Mouse (Mus musculus) hindbrain, postnatal 0 days (tissue): Measurements from ENCODE around the gene Rpl18a. TPM values are rescaled to one million over a fixed set of nuclear protein-coding genes. Genes with fewer than 3 reads are reported as not detected.

Experiments
- ATAC-seq: fragments of 200-750 bp; cut with Nextera tagmentation; 2 replicates; pipeline ENCODE4 v1.8.0; 2017; ENCODE audit warnings: mild to moderate bottlenecking, moderate TSS enrichment, moderate library complexity
- DNase-seq: peaks from one replicate; pipeline ENCODE4 v3.0.0-alpha.2; 2015; ENCODE audit warnings: low spot score
- H3K27ac ChIP-seq: fragments of 300-500 bp; sonication (generic); 2 replicates; pipeline ENCODE4 v1.5.1; 2014; ENCODE audit warnings: mild to moderate bottlenecking
- H3K27me3 ChIP-seq: fragments of 300-500 bp; sonication (generic); 2 replicates; pipeline ENCODE4 v1.6.1; 2014; ENCODE audit warnings: low read length, mixed read lengths; ENCODE audit not compliant: insufficient read depth
- H3K36me3 ChIP-seq: fragments of 300-500 bp; sonication (generic); 2 replicates; pipeline ENCODE4 v1.6.1; 2014; ENCODE audit warnings: low read length, mixed read lengths; ENCODE audit not compliant: insufficient read depth
- H3K4me1 ChIP-seq: fragments of 300-500 bp; sonication (generic); 2 replicates; pipeline ENCODE4 v1.6.1; 2014; ENCODE audit warnings: antibody characterized with exemption, low read length, mixed read lengths; ENCODE audit not compliant: insufficient read depth
- H3K4me2 ChIP-seq: fragments of 300-500 bp; sonication (generic); 2 replicates; pipeline ENCODE4 v1.6.1; 2014; ENCODE audit warnings: low read depth, mild to moderate bottlenecking, low read length, moderate library complexity, mixed read lengths
- H3K4me3 ChIP-seq: fragments of 300-500 bp; sonication (generic); 2 replicates; pipeline ENCODE4 v1.5.1; 2014; ENCODE audit warnings: low read length
- H3K9ac ChIP-seq: fragments of 300-500 bp; sonication (generic); replicated peaks from 2 replicates; pipeline ENCODE4 v1.6.1; 2014; ENCODE audit warnings: mild to moderate bottlenecking, low read length, moderate library complexity, mixed read lengths
- H3K9me3 ChIP-seq: fragments of 300-500 bp; sonication (generic); 2 replicates; pipeline ENCODE4 v1.6.1; 2016; ENCODE audit warnings: low read length, mixed read lengths
- CTCF ChIP-seq: IDR thresholded peaks from 2 replicates; pipeline ENCODE4 v1.5.1; 2016; ENCODE audit warnings: antibody characterized with exemption, control low read depth, low read depth
- WGBS: fragments of 180-500 bp; shearing (Covaris S2); extraction: QIAGEN DNeasy Blood & Tissue Kit; methylation state at CpG from one replicate; pipeline ENCODE4 v1.1.7; 2014; 5-methylcytosine and 5-hydroxymethylcytosine counted together
- polyA plus RNA-seq: library from polyadenylated mRNA; unstranded; fragments of >200 nt; fragmentation: Nextera tagmentation; extraction: Ambion mirVana; gene quantifications from 2 replicates; pipeline ENCODE4 v1.2.1, GENCODE M21; 2015
- total RNA-seq: library from RNA; depleted of rRNA; stranded (reverse); fragments of >200 nt; gene quantifications from 2 replicates; pipeline ENCODE4 v1.2.3, GENCODE M21; 2014

Gene Rpl18a
- total and polyA plus RNA-seq, 2 experiments from 2014 or later = 1,940 to 2,686 TPM

DNA sequence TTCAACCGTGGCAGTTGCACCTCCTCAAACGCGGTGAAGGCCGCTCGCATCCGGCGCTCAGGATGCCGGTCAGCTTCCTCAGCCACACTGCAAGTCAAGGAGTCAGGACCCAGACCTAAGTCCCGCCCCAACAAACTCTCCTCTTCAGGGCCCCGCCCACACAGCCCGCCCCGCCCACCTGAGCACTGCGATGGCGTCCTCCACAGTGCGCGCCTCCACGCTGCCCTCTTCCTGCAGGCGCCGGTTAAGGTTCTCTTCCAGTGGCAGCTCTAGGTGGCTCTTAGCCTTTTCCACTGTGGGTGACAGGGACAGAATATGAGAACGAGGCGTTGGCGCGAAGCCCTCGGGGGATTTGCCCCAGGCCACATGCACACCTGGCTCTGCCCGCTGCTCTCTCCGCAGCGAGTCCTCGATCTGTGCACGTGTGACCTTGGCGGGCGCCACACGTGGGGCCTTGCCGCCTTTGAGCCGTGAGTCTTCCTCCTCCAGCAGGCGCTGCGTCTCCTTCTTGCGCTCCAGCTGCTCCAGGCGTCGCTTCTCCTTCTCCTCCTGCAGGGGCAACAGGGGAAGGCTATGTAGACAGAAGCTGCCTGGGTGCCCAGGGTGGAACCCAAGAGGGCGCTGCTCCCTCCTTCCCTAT is 28.5 kb downstream of the Rpl18a start:
- Histone ChIP-seq H3K4me3 (no peak overlapping the region), H3K9ac (0 out of 2 replicates have a peak overlapping the region, but pooled peaks have one; percentile 17), H3K4me1 (peaks cover 16% of the 10 kb centered on the region), H3K36me3 (no peaks in the 10 kb centered on the region), H3K27ac (peak overlapping the region; percentile 69; the same call in 1 of the 2 replicates), H3K4me2 (0 out of 2 replicates have a peak overlapping the region, but pooled peaks have one; percentile 13), H3K27me3 (no peaks in the 10 kb centered on the region), H3K9me3 (no peaks in the 10 kb centered on the region)
- peak; percentile 38; the same call in 1 of the 2 replicates for TF ChIP-seq CTCF
- peak; percentile 45 for DNase-seq
- WGBS = 23% methylated on average over 40 of the region's 40 CpGs
- ATAC-seq = no peak

DNA sequence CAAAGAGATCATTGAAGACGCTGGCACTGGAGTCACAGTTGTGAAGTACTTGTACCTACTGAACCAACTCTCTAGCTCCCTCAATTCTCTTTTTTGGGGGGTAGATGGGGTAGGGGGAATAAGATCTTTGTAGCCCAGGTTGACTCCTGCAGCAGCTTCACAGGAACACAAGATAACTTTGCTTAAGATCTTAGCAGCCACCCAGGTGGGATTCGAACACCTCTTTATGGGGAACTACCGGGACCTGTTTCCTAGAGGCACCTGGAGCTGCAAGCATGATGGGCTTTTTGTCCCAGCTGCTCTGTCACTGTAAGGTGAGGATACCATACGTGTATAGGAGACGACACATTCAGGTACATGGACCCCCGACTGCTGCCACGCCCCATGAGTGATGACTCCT is 30.6 kb downstream of the Rpl18a start:
- Histone ChIP-seq H3K4me2 (no peak overlapping the region), H3K4me1 (peaks cover 21% of the 10 kb centered on the region), H3K36me3 (no peaks in the 10 kb centered on the region), H3K9ac (no peak overlapping the region), H3K27ac (no peak overlapping the region; the same call in 1 of the 2 replicates), H3K4me3 (no peak overlapping the region), H3K9me3 (no peaks in the 10 kb centered on the region), H3K27me3 (no peaks in the 10 kb centered on the region)
- no peak for ATAC-seq
- TF ChIP-seq CTCF = no peak
- WGBS = 81% methylated on average over 7 of the region's 7 CpGs
- DNase-seq = no peak

DNA sequence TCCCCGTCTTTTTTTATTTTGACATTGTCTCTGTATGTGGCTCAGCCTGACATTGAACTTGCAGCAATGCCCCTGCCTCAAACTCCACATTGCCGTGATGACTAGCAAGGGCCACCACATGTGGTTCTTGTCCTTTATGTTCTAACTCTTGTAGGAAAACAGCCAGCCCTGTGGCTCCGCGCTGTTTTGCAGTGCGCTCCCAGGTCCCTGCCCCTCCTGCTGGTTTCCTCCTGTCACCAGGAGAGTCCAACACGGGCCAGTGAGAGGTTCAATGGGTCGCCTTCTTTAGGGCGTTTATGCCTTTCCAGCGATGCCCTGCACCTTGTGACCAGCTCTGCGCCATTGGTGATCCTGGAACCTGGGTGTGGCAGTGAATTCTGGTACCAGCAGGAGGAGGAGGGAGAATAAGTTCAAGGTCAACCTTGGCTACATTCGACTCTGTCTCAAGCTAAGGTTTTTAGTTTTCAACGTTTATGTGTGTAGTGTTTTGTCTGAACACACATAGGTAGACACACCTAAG is 31.2 kb downstream of the Rpl18a start:
- Histone ChIP-seq H3K4me1 (peaks cover 21% of the 10 kb centered on the region), H3K9ac (peak overlapping the region; percentile 9; the same call in 1 of the 2 replicates)
- peak; percentile 1 for ATAC-seq

DNA sequence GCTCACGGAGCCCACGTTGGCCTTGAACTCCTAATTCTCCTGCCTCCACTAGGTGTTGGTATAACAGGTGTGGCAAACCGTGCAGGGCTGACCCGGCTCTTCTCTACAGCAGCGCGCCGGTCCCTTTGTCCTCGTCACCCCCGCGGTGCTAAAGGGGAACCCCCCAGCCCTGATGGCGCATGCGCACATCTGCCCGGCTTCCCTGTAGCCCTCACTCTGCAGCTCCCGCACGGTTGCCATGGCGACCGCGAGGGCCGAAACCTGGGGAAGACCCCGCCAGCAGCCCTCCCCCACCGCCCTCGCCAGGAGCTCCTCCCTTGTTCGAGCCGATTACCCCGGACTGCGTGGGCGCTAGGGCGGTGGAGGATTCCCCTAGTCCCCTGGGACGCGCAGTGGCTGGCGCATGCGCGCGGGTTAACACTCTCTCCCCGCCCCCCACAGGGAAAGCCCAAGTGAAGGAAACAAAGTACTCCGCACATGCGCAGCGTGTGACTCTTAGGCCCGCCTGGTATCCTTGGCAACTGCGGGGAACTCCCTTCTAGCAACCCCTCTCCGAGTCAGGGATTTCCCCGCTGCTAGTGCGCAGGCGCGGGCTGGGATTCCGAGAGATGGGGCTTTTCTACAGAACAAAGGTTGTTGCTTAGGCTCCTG is 31.7 kb downstream of the Rpl18a start:
- DNase-seq = peak; percentile 100
- H3K9ac ChIP-seq = peak overlapping the region; percentile 49
- peak; percentile 9; the same call in 1 of the 2 replicates for TF ChIP-seq CTCF
- H3K9me3 ChIP-seq = no peaks in the 10 kb centered on the region
- H3K4me1 ChIP-seq = peaks cover 21% of the 10 kb centered on the region
- peak; percentile 89 for ATAC-seq
- no peaks in the 10 kb centered on the region for H3K27me3 ChIP-seq
- H3K36me3 ChIP-seq = no peaks in the 10 kb centered on the region
- peak overlapping the region; percentile 78 for H3K27ac ChIP-seq
- H3K4me3 ChIP-seq = peak overlapping the region; percentile 38
- under 1% methylated on average over 46 of the region's 46 CpGs for WGBS
- H3K4me2 ChIP-seq = peak overlapping the region; percentile 84

More for the DNA sequence above, 31.2 kb downstream of the Rpl18a start:
- no peaks in the 10 kb centered on the region for H3K27me3 ChIP-seq
- H3K4me2 ChIP-seq = peak overlapping the region; percentile 84
- H3K36me3 ChIP-seq = no peaks in the 10 kb centered on the region
- H3K9me3 ChIP-seq = no peaks in the 10 kb centered on the region
- peak overlapping the region; percentile 54; the same call in 1 of the 2 replicates for H3K27ac ChIP-seq
- peak; percentile 17; the same call in 1 of the 2 replicates for TF ChIP-seq CTCF
- H3K4me3 ChIP-seq = peak overlapping the region; percentile 38
- no peak for DNase-seq
- WGBS = 6% methylated on average over 12 of the region's 12 CpGs

DNA sequence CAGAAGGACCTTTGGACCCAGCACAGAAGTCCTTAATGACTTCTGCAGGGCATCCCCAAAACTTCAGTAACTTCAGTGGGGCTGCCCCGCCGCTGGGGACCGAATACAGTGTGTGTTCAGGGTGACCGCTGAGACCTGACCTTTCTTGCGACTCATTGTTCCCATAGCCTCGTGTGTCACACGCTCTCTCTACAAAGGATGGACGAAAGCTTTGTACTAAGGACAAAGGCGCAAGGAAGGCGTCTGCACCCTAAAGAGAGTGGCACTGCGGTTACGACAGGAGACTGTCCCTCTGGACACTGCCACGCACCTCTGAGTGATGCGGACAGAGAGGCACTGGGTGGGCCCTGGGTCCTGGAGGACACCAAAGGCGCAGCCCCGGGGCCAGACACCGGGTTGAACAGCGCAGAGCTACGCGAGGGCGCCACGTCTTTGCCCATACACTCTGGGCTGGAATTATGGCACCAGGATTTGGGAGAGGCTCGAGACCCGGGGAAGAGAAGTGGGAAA is 32.4 kb downstream of the Rpl18a start:
- ATAC-seq (no peak; the same call in 1 of the 2 replicates), DNase-seq (no peak)
- H3K4me1 ChIP-seq = peaks cover 21% of the 10 kb centered on the region
- no peaks in the 10 kb centered on the region for H3K9me3 ChIP-seq
- WGBS = under 1% methylated on average over 24 of the region's 24 CpGs
- H3K27me3 ChIP-seq = no peaks in the 10 kb centered on the region
- peak overlapping the region; percentile 38 for H3K4me3 ChIP-seq
- peak overlapping the region; percentile 49 for H3K9ac ChIP-seq
- no peak for TF ChIP-seq CTCF
- no peaks in the 10 kb centered on the region for H3K36me3 ChIP-seq
- H3K27ac ChIP-seq = peak overlapping the region; percentile 78
- H3K4me2 ChIP-seq = peak overlapping the region; percentile 84

DNA sequence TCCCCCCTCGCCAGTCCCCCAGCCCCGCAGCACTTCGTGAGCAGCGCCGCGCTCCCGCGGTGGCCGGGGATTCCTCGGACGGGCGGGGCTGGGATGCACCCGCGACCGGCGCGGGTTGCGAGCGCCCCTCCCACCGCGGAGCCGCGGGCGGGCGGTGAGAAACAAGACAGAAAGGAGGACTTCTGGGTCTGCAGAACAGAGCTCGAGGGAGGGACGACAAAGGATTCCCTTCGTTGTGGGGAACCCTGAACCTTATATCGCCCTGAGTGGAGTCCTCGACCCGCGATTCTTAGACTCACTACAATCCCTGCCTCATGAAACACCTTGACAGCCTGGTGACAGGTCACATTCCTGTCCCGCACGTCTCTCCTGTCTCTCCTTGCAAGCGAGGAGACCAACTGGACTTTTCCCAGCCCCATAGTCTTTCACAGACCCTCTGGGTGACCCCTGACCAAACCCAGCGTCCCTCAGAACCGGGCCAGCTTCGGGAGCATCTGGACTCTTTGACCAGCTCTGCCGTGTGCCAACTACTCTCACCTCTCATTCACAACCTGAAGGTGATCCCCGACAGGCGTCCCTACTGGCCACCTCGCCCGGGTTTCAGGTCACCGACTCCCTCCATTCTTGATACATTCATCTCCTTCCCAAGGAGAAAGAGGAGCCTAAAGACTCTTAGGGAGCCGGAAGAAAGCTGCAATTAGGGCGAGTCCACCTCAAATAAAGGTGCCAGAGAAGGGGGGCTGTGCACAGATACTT is 33.1 kb downstream of the Rpl18a start:
- peak overlapping the region; percentile 44 for H3K4me3 ChIP-seq
- 1% methylated on average over 46 of the region's 46 CpGs for WGBS
- peaks cover 21% of the 10 kb centered on the region for H3K4me1 ChIP-seq
- H3K36me3 ChIP-seq = no peaks in the 10 kb centered on the region
- DNase-seq = peak; percentile 46
- no peak for ATAC-seq
- no peak for TF ChIP-seq CTCF
- H3K4me2 ChIP-seq = peak overlapping the region; percentile 84
- no peak overlapping the region; the same call in 1 of the 2 replicates for H3K27ac ChIP-seq
- no peaks in the 10 kb centered on the region for H3K9me3 ChIP-seq
- peak overlapping the region; percentile 47 for H3K9ac ChIP-seq
- H3K27me3 ChIP-seq = no peaks in the 10 kb centered on the region
